Mouse (Mus musculus): ENCODE measurements around the gene Srbd1. TPM values are rescaled to one million over a fixed set of nuclear protein-coding genes. Genes with fewer than 3 reads are reported as not detected.

Srbd1 gene
- polyA plus RNA-seq, 1 experiment from 2014 or later: 8.0 TPM

- TF ChIP-seq CTCF (IDR thresholded peaks at IDR 0.05; ENCODE audit: low read depth): no peak
- H3K27me3 ChIP-seq (ENCODE audit: insufficient read depth, low read length): no peaks in the 10 kb centered on the region
- H3K9ac ChIP-seq (ENCODE audit: low read depth, low read length): no peak overlapping the region
- no peak for DNase-seq (ENCODE audit: low spot score)
- H3K36me3 ChIP-seq (ENCODE audit: insufficient read depth, low read length): peaks cover 13% of the 10 kb centered on the region
- no peak overlapping the region for H3K4me2 ChIP-seq (ENCODE audit: low read length)
- 90% methylated on average over 5 of the region's 5 CpGs for WGBS
- H3K27ac ChIP-seq: no peak overlapping the region
- ATAC-seq (replicated peaks; ENCODE audit: low FRiP score, low read depth): no peak
- H3K4me1 ChIP-seq (replicated peaks; ENCODE audit: insufficient read depth, low read length): no peaks in the 10 kb centered on the region
- H3K9me3 ChIP-seq (replicated peaks; ENCODE audit: low read length): no peaks in the 10 kb centered on the region
- no peak overlapping the region for H3K4me3 ChIP-seq (replicated peaks; ENCODE audit: low read depth, low read length)
Measured at GRCm38 (mm10) chr17:86128198-86128597, 16.8 kb downstream of the Srbd1 start.

GRCm38 (mm10) chr17:86125908-86126307 lies 19.1 kb downstream of the Srbd1 start:
- H3K27me3 ChIP-seq (ENCODE audit: insufficient read depth, low read length): no peaks in the 10 kb centered on the region
- no peak for ATAC-seq (replicated peaks; ENCODE audit: low FRiP score, low read depth)

GRCm38 (mm10) chr17:86123146-86123545 lies 21.8 kb downstream of the Srbd1 start:
- Histone ChIP-seq H3K27ac (no peak overlapping the region), H3K9me3 (replicated peaks; ENCODE audit: low read length) (no peaks in the 10 kb centered on the region), H3K36me3 (ENCODE audit: insufficient read depth, low read length) (peaks cover 22% of the 10 kb centered on the region), H3K4me3 (replicated peaks; ENCODE audit: low read depth, low read length) (no peak overlapping the region), H3K9ac (ENCODE audit: low read depth, low read length) (no peak overlapping the region), H3K27me3 (ENCODE audit: insufficient read depth, low read length) (no peaks in the 10 kb centered on the region), H3K4me1 (replicated peaks; ENCODE audit: insufficient read depth, low read length) (no peaks in the 10 kb centered on the region), H3K4me2 (ENCODE audit: low read length) (no peak overlapping the region)
- no peak for DNase-seq (ENCODE audit: low spot score)
- no peak for ATAC-seq (replicated peaks; ENCODE audit: low FRiP score, low read depth)
- 89% methylated on average over 3 of the region's 3 CpGs for WGBS
- TF ChIP-seq CTCF (IDR thresholded peaks at IDR 0.05; ENCODE audit: low read depth): no peak

More at GRCm38 (mm10) chr17:86125908-86126307, 19.1 kb downstream of the Srbd1 start:
- Histone ChIP-seq H3K4me1 (replicated peaks; ENCODE audit: insufficient read depth, low read length) (no peaks in the 10 kb centered on the region), H3K4me2 (ENCODE audit: low read length) (no peak overlapping the region), H3K36me3 (ENCODE audit: insufficient read depth, low read length) (peaks cover 10% of the 10 kb centered on the region), H3K27ac (no peak overlapping the region), H3K4me3 (replicated peaks; ENCODE audit: low read depth, low read length) (no peak overlapping the region), H3K9ac (ENCODE audit: low read depth, low read length) (no peak overlapping the region), H3K9me3 (replicated peaks; ENCODE audit: low read length) (no peaks in the 10 kb centered on the region)
- peak; percentile 52; the same call in 1 of the 2 replicates for TF ChIP-seq CTCF (IDR thresholded peaks at IDR 0.05; ENCODE audit: low read depth)
- WGBS: 76% methylated on average over 5 of the region's 5 CpGs
- peak; percentile 31 for DNase-seq (ENCODE audit: low spot score)

GRCm38 (mm10) chr17:86096875-86097274 lies 48.1 kb downstream of the Srbd1 start:
- no peak overlapping the region for H3K4me2 ChIP-seq (ENCODE audit: low read length)
- H3K4me1 ChIP-seq (replicated peaks; ENCODE audit: insufficient read depth, low read length): no peaks in the 10 kb centered on the region
- H3K36me3 ChIP-seq (ENCODE audit: insufficient read depth, low read length): 0 out of 2 replicates have a peak, but pooled peaks cover 5% of the 10 kb centered on the region
- no peaks in the 10 kb centered on the region for H3K27me3 ChIP-seq (ENCODE audit: insufficient read depth, low read length)
- no peak for TF ChIP-seq CTCF (IDR thresholded peaks at IDR 0.05; ENCODE audit: low read depth)
- no peak overlapping the region for H3K27ac ChIP-seq
- ATAC-seq (replicated peaks; ENCODE audit: low FRiP score, low read depth) (no peak), DNase-seq (ENCODE audit: low spot score) (no peak)
- 78% methylated on average over 2 of the region's 2 CpGs for WGBS
- no peaks in the 10 kb centered on the region for H3K9me3 ChIP-seq (replicated peaks; ENCODE audit: low read length)
- no peak overlapping the region for H3K9ac ChIP-seq (ENCODE audit: low read depth, low read length)
- H3K4me3 ChIP-seq (replicated peaks; ENCODE audit: low read depth, low read length): no peak overlapping the region

- no peak overlapping the region for H3K4me2 ChIP-seq (ENCODE audit: low read length)
- 97% methylated on average over 1 of the region's 1 CpGs for WGBS
- no peaks in the 10 kb centered on the region for H3K4me1 ChIP-seq (replicated peaks; ENCODE audit: insufficient read depth, low read length)
- H3K4me3 ChIP-seq (replicated peaks; ENCODE audit: low read depth, low read length): no peak overlapping the region
- no peaks in the 10 kb centered on the region for H3K9me3 ChIP-seq (replicated peaks; ENCODE audit: low read length)
- no peaks in the 10 kb centered on the region for H3K36me3 ChIP-seq (ENCODE audit: insufficient read depth, low read length)
- H3K9ac ChIP-seq (ENCODE audit: low read depth, low read length): no peak overlapping the region
- H3K27ac ChIP-seq: no peak overlapping the region
- DNase-seq (ENCODE audit: low spot score) (no peak), ATAC-seq (replicated peaks; ENCODE audit: low FRiP score, low read depth) (no peak)
- no peaks in the 10 kb centered on the region for H3K27me3 ChIP-seq (ENCODE audit: insufficient read depth, low read length)
- no peak for TF ChIP-seq CTCF (IDR thresholded peaks at IDR 0.05; ENCODE audit: low read depth)
Measured at GRCm38 (mm10) chr17:86093124-86093523, 51.9 kb downstream of the Srbd1 start.

- ATAC-seq (replicated peaks; ENCODE audit: low FRiP score, low read depth) (no peak), DNase-seq (ENCODE audit: low spot score) (no peak)
- 53% methylated on average over 1 of the region's 1 CpGs for WGBS
- Histone ChIP-seq H3K27me3 (ENCODE audit: insufficient read depth, low read length) (no peaks in the 10 kb centered on the region), H3K9ac (ENCODE audit: low read depth, low read length) (no peak overlapping the region), H3K9me3 (replicated peaks; ENCODE audit: low read length) (no peaks in the 10 kb centered on the region), H3K27ac (no peak overlapping the region), H3K4me1 (replicated peaks; ENCODE audit: insufficient read depth, low read length) (no peaks in the 10 kb centered on the region), H3K36me3 (ENCODE audit: insufficient read depth, low read length) (no peaks in the 10 kb centered on the region), H3K4me3 (replicated peaks; ENCODE audit: low read depth, low read length) (no peak overlapping the region), H3K4me2 (ENCODE audit: low read length) (no peak overlapping the region)
- no peak for TF ChIP-seq CTCF (IDR thresholded peaks at IDR 0.05; ENCODE audit: low read depth)
Measured at GRCm38 (mm10) chr17:86091631-86092030, 53.3 kb downstream of the Srbd1 start.

All from kidney, postnatal 0 days (tissue).